Mouse (Mus musculus): ENCODE measurements around the gene Irf1.

Gene Irf1

DNA sequence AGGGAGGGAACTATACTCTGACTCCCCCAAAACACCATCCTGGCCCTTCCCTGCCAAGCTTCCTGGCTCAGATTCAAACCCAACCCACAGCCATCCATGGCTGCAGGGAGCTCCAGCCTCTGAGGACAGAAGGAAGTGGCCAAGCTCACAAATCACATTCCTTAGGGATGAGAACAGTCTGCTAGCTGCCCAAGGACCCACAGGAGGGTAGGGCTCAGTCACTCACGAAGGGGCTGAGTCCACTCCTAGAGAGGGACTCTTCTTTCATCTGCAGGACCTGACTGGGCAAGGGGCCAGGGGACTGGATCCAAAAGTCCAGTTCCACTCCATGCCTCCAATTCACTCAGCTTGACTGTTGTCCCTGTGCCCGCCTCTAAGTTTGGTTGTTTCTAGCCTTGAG lies 8.0 kb upstream of the Irf1 start:
- DNase-seq = no peak

DNA sequence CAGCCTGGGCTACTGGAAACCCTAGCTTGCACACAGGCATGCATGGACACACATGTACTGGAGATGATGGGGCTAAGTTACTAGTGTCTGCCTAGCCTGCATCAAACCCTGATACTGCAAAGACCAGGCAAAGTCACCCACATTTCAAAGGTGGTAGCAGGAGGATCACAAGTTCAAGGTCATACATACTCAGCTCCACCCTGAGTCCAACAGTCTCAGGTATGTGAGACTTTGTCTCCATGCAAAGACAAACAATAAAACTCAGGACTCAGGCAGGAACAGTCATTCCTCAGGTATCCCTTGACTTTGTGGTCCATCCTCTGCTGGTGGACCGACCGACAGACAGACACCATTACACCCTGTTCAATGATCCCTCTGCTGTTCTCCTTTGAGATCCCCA lies 7.4 kb upstream of the Irf1 start:
- no peak for DNase-seq

DNA sequence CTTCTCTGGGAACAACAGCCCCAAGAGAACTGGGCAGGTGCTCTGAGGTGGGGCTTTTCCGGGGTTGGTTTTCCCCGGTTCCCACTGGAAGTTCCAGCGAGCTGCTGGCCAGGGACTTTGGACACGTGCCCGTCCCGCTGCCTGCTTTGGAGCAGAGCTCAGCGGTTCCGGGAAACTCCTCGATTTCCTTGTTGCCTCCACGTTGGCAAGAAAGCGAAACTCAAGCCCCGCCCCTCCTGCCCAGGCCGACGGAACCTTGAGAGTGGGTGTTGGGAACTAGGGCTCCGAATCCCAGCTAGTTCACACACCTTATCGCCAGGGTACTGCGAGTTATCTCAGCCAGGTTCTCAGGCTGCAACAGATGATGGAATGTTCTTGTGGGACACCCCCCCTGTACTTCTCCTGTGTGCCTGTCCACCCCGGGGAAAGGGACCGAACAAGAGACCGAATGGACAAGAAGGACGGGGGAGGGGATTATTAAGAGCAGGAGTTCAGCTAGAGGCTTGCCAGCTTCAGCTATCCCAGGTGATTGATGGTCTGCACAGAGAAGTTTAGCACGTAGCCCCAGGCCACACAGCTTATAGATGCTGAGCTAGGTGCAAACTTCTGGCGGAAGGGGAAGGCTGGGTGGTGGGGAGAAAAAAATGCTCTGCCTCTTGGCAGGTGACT lies 6.9 kb upstream of the Irf1 start:
- DNase-seq = peak; percentile 80

DNA sequence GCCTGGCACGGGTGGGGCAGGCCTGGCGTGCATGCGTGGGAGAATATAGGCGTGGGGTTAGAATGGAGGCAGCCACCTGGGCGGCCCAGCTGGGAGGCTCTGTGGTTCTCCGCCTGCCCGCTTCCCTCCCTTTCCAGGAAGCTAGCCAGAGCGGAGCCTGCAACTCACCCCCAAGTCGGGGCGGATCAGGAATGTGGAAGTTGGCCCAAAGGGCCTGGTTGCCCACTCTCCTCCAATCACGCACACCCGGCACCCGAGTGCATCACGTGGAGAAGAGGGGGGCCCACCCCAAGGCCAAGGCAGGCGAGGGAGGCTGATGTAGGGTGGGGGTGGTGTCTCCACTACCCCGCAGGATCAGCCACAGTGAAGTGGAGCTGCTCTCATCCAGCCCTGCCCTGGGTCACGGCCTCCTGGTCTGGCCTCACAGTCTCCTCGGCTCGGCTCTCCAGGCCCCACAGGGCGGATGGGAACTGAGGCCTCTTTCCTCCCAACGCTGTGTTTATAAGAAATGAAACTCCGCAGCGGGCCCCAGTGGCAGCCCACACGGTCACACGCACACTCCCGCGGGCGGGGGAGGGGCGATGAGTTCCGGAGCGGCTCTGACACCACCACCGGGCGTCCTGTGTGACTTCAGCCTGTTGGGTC lies 6.2 kb upstream of the Irf1 start:
- DNase-seq = peak; percentile 95

DNA sequence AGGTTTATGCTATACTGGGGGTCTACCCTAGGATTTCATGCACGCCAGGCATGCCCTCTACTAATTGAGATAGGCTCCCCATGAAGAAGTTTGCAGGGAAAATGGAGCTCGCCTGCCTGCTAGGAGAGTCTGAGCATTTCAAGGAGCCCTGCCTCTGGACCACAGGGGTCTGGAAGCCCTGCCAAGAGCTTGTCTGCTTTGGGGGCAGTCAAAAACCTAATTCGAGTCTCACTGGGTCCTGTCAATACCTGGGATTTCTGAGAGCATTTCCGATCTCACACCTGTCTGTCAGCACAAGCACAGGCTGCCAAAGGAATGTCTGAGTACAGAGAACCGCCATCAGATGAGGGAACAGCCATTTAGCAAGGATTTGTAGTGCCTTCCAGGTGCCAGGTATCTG lies 5.2 kb upstream of the Irf1 start:
- DNase-seq = no peak

DNA sequence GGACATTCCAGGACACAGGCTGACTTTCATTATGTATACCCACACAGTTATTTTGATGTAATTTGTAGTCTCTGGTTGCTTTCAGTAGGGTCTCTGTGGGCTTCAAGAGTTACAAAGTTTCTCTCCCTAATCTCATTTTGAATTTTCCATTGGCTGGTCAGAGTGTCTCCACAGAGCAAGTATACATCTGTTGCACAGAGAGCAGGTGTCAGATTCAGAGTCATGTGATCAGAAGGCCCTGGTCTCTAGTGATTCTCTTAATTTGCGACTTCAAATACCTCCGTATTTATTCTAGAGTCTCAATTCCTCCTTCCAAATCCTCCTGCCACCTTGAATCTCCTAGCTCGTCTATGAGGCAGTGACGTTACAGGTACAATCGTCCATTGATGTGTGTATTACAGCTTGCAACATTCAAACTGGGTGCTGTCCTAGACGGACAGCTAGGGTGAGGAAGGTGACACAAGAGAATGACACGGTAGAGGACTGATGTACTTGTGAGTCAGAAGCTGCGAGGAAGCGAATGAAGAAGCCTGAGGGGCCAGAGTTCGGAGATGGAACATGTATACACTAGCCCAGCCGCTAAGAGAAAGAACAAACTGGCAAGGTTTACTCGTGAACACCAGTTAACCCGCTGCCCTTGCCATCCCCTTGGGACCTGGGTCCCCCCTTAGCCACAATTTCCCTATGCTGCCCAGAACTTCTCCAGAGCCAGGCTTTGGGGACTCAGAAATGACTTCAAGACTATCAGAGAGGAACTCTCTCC lies 1.2 kb upstream of the Irf1 start:
- no peak for DNase-seq

DNA sequence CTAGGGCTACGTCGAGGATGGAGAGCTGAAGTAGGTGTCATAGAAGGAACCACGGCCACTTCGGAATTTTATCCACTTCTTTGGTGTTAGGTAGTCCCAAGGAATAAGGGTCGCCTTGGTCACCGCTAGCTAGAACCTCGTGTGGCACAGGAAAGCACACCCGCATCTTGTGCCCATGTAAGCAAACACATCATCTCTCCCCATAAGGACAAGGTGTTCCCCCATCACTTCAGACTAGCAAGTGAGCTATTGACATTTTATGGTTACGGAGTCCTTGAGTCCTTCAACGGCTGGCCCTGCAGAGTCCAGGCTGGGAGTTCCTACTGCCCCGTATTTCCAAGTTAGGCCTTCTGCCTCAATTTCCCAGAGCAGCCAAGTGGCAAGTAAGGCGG lies 633 bp upstream of the Irf1 start:
- DNase-seq = no peak

DNA sequence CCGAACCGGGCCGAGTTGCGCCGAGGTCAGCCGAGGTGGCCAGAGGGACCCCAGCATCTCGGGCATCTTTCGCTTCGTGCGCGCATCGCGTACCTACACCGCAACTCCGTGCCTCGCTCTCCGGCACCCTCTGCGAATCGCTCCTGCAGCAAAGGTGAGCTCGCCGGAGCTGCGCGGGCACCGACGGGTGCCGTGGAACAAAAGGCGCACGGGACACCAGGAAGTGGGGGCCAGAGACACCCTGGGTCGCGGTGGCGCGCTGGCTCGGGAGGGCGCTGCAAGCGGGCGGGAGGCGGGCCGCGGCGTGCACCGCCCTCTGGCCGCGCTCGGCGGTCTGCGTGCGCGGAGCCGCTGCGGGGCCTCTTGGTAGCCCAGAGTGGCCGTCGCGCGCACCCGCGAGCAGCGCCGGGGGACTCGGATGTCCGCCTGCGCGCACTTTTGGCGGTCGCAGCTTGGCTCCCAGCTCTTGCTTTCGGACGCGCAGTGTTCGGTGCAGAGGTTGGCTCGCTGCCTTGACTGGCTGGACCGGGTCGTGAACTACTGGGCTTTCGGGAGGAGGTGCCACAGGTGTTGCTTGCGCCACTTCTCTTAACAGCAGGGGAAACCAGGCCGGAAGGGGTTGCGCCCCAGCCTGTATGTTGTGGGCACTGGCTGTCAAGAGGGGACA lies 444 bp downstream of the Irf1 start:
- peak; percentile 82 for DNase-seq

DNA sequence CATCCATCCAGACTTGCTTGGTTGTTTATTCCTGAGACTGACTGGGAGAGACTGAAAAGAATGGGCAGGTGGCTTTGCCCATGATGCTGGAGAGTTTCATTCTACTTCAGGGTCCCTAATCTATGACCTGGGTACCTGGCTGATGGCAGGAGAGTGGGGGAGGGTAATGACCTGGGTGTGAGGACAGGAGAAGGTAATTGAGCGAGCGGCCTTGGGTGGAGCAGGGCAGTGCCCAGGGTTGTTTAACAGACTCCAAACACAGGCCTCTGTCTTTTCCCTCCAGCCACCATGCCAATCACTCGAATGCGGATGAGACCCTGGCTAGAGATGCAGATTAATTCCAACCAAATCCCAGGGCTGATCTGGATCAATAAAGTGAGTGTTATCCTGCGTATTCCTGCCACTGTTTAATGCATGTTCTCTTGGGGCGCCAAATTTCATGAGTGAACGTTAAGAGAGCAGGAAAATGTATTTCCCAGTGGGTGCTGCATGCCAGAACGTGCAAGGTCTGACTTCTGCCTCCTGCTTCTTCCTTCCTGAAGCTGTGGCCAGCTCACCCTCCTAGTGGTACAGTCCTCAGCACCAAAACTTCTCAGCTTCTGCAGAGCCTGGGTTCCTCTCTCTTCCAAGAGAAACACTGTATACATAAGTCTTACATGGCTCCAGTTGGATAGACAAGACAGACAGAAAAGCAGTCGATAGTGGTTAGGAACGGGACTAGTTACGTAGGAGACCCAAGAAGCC lies 1.4 kb downstream of the Irf1 start:
- no peak for DNase-seq

DNA sequence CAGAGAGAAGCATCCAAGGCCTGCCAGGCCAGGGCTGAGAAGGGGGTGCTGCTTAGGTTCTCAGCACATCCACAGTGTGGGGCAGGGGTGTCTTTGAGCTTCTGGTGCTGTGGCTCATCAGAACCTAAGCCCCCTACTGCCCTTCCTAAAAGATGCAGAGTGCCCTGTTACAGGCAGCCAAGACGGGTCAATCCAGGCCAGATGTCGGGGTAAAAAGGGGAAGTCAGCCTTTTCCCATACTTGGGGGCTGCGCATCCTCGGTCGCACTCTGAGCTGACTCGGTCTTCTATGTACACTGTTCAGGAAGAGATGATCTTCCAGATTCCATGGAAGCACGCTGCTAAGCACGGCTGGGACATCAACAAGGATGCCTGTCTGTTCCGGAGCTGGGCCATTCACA lies 2.7 kb downstream of the Irf1 start:
- no peak for DNase-seq

DNA sequence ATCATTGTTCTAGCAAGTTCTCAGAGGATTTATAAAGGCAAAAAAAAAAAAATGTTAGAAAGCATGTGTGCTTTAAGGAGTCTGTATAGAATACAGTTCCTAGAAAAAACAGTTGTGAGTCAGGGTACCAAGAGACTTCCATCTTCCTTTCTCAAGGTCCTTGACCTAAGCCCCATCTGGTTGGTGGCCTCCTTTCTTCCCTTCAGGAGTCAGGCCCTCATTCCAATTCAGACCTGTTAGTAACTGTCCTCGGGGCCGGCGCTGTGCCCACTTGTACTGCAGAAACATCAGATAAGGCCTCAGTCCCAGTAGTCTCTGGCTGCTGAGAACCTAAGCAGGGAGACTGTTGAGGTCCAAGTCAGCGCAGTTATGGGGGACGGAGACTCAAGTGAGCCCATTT lies 3.3 kb downstream of the Irf1 start, which contains the start of gene Gm17334:
Gene Gm17334, minus strand, starts transcription at position 101 of the 400 bp plus-strand sequence.
- DNase-seq = no peak

DNA sequence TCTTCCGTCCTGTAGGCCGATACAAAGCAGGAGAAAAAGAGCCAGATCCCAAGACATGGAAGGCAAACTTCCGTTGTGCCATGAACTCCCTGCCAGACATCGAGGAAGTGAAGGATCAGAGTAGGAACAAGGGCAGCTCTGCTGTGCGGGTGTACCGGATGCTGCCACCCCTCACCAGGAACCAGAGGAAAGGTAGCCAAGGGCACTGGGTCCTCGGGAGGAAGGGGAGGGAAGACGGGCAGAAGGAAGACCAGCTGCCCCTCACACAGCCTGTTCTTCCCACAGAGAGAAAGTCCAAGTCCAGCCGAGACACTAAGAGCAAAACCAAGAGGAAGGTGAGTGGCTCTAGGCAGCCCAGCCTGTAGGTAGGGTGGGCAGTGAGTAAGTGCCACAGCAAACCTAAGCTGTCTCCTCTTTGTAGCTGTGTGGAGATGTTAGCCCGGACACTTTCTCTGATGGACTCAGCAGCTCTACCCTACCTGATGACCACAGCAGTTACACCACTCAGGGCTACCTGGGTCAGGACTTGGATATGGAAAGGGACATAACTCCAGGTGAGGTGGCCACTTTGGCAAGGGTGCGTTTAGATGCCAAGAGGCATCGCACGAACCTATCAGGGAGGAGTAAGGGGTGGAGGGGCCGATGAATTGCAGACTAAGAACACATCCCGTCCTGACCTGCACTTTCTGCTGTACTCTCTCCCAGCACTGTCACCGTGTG lies 4.0 kb downstream of the Irf1 start:
- no peak for DNase-seq

DNA sequence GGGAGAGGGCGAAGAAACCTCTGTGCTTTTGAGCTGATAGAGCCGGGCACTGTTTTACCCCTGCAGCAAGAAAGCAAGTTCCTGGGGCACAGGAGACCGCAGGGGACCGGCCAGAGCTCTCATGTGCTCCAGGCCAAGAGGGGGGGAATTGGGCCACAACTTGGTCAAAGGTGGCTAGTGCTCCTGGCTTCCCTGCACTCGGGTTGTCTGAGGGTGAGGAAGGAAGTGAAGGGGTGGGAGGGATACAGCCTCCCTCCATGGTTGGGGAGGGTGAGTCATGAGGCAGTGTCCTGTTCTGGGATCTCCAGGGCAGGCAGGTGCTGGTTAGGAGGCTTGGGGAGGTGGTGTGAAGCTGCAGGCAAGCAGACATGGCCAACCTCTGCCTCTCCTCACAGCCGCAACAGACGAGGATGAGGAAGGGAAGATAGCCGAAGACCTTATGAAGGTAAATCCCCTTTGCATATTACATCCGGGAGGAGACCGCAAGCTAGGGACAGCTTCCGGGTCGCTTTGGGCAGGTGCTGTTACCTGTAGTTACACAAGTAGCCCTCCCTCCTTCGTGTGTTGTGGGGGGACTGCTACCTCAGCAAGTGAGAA lies 4.9 kb downstream of the Irf1 start:
- no peak for DNase-seq

DNA sequence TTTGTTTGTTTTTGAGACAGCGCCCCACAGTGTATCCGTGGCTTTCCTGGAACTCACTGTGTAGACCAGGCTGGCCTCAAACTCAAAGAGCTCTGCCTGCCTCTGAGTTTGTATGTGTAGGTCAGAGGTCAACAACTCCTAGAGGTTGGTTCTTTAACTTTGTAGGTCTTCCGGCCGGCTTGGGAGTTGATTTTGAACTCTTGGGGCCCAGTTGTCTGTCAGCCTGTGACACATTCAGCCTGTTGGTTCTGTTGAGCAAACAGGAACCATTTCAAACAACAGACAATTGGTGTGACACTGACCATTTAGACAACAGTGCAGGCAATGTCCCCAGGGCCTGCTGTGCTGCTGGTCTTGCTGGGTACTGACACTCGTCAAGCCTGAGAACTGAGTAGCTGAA lies 7.9 kb downstream of the Irf1 start:
- DNase-seq = no peak

DNA sequence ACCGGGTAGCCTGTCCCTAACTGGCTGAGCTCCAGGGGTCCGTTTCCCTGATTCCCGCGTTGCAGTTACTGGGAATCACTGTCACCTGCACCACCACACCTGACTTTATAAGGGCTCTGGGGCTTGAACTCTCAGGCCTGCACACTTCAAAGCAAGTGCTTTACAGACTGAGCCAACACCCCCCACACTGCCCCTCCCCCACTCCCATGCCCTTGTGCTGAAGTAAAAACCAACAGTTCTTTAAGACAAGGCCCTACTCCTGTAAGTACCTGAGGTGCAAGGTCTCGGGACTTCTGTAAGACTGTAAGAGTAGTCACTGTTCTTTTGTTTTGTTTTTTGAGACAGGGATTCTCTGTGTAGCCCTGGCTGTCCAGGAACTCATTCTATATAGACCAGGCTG lies 8.6 kb downstream of the Irf1 start:
- DNase-seq = no peak

DNA sequence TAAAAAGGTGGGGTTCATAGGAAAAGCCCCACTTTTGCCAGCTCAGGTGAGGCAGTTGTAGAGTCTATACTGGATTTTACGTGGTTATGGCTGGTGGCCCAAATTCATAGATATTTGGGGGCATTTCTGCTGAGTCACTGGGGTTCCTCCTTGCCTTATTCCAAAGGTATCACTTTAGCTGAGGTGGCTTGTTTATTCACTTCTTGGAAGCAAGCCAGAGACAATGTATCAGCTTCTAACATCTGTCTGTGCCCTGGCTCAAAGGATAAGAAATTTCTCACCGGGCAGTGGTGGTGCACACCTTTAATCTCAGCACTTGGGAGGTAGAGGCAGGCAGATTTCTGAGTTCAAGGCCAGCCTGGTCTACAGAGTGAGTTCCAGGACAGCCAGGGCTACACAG lies 10.0 kb downstream of the Irf1 start:
- DNase-seq = no peak

DNA sequence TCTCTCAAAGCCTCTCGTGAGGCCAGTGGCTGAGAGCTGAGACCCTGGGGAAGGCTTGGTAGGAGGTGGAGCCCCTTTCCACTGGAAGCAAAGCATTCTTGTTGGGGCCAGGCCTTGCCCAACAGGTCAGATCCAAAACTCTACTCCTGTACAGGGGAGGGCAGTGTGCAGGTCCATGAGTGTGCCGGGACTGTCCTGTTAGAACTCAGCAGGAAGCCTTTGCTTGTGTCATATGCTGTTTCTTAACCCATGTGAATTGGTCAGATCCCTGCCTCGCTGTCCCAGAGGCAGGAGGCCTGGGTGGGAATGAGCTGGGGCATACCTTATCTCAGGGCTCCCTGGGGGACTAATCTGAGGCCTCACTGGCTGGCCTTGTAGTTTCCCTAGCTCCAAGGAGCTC lies 10.4 kb downstream of the Irf1 start:
- DNase-seq = no peak

DNA sequence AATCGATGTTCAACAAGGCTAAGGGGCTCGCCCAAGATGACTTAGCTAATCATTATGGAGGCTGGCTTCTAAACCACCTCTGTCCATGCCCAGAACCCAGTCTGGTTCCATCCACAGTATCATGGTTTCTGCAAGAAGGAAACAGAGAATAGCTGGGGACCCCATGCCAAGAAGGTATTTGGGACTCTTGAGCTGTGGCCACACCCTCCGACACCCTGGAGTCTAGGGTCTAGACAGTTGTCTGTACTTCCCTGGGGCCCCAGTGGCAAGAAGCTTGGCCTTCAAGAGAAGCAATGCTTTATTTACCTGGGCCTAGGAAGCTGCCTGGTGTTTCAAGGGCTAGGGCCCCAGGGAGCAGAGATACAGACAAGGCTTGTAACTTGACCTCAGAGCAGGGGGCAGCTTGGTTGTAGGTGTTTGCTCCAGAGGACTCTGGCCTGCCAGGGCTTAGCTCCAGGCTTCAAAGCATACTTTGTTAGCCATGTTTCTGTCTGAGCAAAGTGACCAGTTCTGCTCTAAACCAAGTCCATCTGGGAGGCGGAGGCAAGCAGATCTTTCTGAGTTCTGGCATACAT lies 11.5 kb downstream of the Irf1 start:
- no peak for DNase-seq

DNA sequence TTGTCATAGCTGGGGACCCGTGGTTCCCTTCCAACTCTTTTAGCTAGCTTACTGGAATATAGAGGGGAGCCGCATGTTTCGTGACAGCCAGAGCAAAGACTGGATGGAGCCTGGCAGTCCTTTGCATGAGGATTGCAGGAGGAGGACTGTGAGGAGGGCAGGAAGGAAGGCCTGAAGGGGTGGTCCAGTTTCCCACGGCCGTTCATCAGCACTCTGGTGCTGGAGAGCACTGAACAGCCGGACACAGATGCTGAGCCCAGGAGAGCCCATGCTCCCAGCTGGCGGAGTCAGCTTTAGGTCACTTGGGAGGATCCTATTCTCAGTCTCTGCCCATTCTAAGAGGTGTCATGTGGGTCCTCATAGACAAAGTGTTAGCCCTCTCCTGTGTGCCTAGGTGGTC lies 12.2 kb downstream of the Irf1 start:
- DNase-seq = no peak

DNA sequence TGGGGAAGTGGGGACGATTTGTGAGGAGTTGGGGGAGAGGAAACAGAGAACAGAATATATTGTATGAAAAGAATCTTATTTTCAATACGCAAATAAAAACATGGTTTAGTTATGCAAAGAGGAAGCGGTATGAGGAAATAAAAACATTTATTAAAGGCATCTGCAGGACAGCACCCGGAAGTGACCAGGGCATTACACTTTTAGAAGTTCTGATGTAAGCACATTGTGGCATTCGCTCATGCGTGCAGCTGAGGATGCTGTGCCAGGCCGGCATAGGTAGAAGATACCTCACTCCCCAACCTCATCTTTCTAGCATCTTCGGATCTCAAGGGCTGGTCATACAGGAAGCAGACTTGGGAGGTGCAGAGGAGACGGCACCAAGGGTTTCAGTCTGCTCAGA lies 13.5 kb downstream of the Irf1 start:
- no peak for DNase-seq

DNA sequence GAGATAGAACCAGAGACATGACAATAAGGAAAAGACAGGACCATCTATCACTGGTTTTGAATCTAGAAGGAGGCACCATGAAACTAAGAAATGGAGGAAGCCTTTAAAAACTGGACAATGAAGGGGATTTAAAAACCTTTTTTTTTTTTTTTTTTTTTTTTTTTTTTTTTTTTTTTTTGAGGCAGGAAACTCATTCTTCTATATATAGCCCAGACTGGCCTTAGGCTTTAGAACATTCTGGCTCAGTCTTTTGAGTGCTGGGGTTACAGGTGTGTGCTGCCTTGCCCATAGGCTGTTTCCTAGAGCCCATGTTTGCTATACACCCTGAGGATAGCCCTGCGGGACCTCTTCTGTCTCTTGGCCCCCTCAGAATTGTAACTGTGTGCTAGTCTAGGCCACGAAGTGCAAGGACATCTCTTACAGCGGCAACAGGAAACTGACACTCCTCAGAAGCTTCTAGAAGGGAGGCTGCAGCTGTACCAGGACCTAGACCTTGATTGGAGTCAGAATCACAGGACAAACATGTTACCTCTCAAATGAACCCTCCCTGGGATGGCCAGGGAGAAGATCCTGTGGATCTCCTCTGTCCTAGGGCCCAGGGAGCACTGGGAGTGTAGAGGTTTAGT lies 15.6 kb downstream of the Irf1 start:
- DNase-seq = peak; percentile 35

Measured in thymus, postnatal 14 days (tissue).